Mouse (Mus musculus) C2C12 (cell line): ENCODE data around the gene Dennd2a.

Experiments
- CEBPB ChIP-seq: IDR thresholded peaks from one replicate; pipeline ENCODE4 v1.6.1; 2011; ENCODE audit warnings: low read depth, mild to moderate bottlenecking, control low read depth, moderate library complexity
- CTCF ChIP-seq: IDR thresholded peaks from one replicate; pipeline ENCODE4 v1.5.1; 2011; ENCODE audit not compliant: control insufficient read depth, insufficient read depth, insufficient read length
- FOSL1 ChIP-seq: IDR thresholded peaks from one replicate; pipeline ENCODE4 v1.8.0; 2011; ENCODE audit warnings: mild to moderate bottlenecking, low read length; ENCODE audit not compliant: poor library complexity, insufficient read depth, severe bottlenecking
- MAX ChIP-seq: IDR thresholded peaks from one replicate; pipeline ENCODE4 v1.6.1; 2011; ENCODE audit warnings: mild to moderate bottlenecking, control low read depth
- MYOG ChIP-seq: IDR thresholded peaks from one replicate; pipeline ENCODE4 v1.6.1; 2011; ENCODE audit not compliant: control insufficient read depth, insufficient read length; ENCODE audit errors: extremely low read depth

DNA sequence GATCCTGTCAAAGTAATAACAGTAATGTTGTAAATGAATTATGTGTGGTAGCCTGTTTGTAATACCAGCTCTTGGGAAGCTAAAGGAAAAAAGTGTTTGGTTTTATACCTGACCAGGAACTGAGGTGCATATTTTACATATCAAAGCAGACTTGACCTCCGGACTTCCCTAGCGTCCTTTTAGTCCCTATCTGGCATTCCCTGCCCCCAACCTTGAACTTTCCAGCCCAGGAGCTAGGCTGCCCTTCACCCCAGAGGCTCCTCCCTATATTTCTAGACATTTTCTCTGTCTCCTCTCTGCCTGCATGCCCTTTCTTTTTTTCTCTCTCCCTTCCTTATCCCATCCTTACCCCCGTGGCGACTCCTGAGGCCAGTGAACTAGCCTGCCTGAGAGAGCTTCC is 136.8 kb downstream of the Dennd2a start:
- TF ChIP-seq CTCF, result no peak
- TF ChIP-seq FOSL1, result no peak
- TF ChIP-seq MAX, result no peak
- no peak for TF ChIP-seq MYOG
- TF ChIP-seq CEBPB, result no peak
